Mouse (Mus musculus) cortical plate, adult 2 months (tissue): ENCODE measurements around the gene Gstm7.

Experiments
- CTCF ChIP-seq: fragments of 200-500 bp; IDR thresholded peaks from 2 replicates; pipeline ENCODE4 v1.5.1; 2011; ENCODE audit warnings: mild to moderate bottlenecking, control low read depth, low read length; ENCODE audit not compliant: insufficient read depth; ENCODE audit errors: extremely low read depth
- POLR2A ChIP-seq: fragments of 200-500 bp; IDR thresholded peaks from 2 replicates; pipeline ENCODE4 v1.6.1; 2011; ENCODE audit warnings: mild to moderate bottlenecking, low read length, control low read depth; ENCODE audit not compliant: insufficient read depth; ENCODE audit errors: extremely low read depth

GRCm38 (mm10) chr3:107940524-107940923 lies 8.9 kb upstream of the Gstm7 start:
- no peak for TF ChIP-seq CTCF
- no peak for TF ChIP-seq POLR2A
